Mouse (Mus musculus): ENCODE results near the gene Lsm14a.

DNA sequence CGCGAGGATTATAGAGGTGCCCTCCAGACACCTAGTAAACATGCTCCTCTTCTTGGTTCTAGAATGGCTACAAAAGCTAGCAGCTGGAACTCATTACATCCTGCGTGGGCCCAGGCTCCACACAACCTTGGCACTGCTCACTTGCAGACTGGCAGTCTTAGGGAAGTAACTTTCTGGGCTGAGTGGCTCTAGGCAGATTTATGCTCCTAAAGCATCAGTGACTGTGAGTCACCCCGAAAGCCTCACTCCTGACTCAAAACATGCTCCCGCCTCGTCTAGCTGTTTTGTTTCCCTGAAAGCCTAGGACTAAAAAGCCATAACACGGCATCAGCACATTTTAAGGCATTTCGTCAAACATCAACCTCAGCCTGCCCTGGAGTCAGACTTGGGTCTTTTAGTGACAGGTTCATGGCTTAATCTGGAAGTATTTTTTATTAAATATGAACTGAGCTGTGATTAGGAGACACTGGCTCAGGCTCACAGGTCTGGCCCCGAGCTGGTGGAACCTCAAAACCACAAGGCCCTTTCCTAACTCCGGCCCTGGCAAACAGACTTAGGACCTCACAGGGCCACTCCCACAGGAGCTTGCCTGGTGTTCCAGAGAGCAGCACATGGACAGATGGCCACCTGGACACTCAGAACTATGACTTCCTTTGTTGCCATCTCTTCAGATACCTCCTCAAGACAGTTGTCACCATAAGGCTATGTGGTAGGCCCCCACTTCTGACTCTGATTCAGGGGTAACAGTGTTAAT, 50.9 kb downstream of the Lsm14a start:
- no peak for TF ChIP-seq EP300 (IDR thresholded peaks at IDR 0.05; ENCODE audit: low read depth)
- no peak for TF ChIP-seq CTCF (IDR thresholded peaks at IDR 0.05; ENCODE audit: low read depth)

Data from liver, postnatal 0 days (tissue).